Mouse (Mus musculus): ENCODE results near the gene Fbxo36. TPM values are rescaled to one million over a fixed set of nuclear protein-coding genes. Genes with fewer than 3 reads are reported as not detected.

The Fbxo36 gene
- polyA plus RNA-seq (2016; fragmentation: Nextera tagmentation; extraction: Ambion mirVana), result 7.0 and 8.6 TPM in 2 replicates

GRCm38 (mm10) chr1:84839309-84840017 is at the start of gene Fbxo36:
Fbxo36 (plus strand) TSS chr1:84839841.
- peaks cover 4% of the 10 kb centered on the region; the same call in 1 of the 2 replicates for H3K4me1 ChIP-seq
- DNase-seq (ENCODE audit: low spot score), result peak; percentile 96
- no peaks in the 10 kb centered on the region for H3K36me3 ChIP-seq
- no peaks in the 10 kb centered on the region for H3K27me3 ChIP-seq (ENCODE audit: insufficient read depth, poor library complexity, severe bottlenecking)
- H3K4me3 ChIP-seq, result peak within 1 kb of the TSS; percentile 98
- H3K9me3 ChIP-seq, result no peaks in the 10 kb centered on the region
- H3K27ac ChIP-seq, result peak within 1 kb of the TSS; percentile 99
- under 1% methylated on average over 50 of the region's 54 CpGs for WGBS

DNA sequence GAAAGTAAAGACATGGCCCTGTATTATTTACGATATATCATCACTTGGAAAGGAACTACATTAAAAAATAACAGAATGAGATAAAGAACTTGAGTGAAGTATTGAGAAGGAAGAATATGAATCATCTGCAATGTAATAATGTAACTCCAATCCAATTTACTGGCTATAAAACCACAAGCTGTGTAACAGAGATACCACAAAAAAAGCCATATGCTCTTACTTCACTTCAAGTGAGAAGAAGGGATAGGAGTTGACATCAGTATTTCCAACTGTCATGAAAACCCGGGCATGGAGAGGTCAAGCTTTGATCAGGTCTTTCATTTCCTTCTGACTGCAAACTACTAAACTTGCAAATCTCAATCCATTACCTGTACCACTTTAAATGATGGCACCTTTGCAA is 48.2 kb upstream of the Fbxo36 start:
- H3K4me1 ChIP-seq, result no peaks in the 10 kb centered on the region
- no peaks in the 10 kb centered on the region for H3K27me3 ChIP-seq (ENCODE audit: insufficient read depth, poor library complexity, severe bottlenecking)
- 94% methylated on average over 2 of the region's 2 CpGs for WGBS
- DNase-seq (ENCODE audit: low spot score), result no peak
- no peak overlapping the region for H3K27ac ChIP-seq
- H3K4me3 ChIP-seq, result no peak overlapping the region
- H3K36me3 ChIP-seq, result peaks cover 69% of the 10 kb centered on the region
- no peaks in the 10 kb centered on the region for H3K9me3 ChIP-seq

GRCm38 (mm10) chr1:84795335-84795734 is 44.3 kb upstream of the Fbxo36 start:
- Histone ChIP-seq H3K4me3 (no peak overlapping the region), H3K4me1 (no peaks in the 10 kb centered on the region), H3K27me3 (ENCODE audit: insufficient read depth, poor library complexity, severe bottlenecking) (no peaks in the 10 kb centered on the region), H3K9me3 (no peaks in the 10 kb centered on the region), H3K27ac (no peak overlapping the region), H3K36me3 (peaks cover 40% of the 10 kb centered on the region)
- no peak for DNase-seq (ENCODE audit: low spot score)
- 93% methylated on average over 7 of the region's 7 CpGs for WGBS

- Histone ChIP-seq H3K9me3 (no peaks in the 10 kb centered on the region), H3K36me3 (peaks cover 3% of the 10 kb centered on the region; the same call in 1 of the 2 replicates), H3K27me3 (ENCODE audit: insufficient read depth, poor library complexity, severe bottlenecking) (no peaks in the 10 kb centered on the region), H3K4me3 (no peak overlapping the region), H3K27ac (no peak overlapping the region), H3K4me1 (no peaks in the 10 kb centered on the region)
- no peak for DNase-seq (ENCODE audit: low spot score)
Observed at GRCm38 (mm10) chr1:84799166-84799565, 40.5 kb upstream of the Fbxo36 start.

GRCm38 (mm10) chr1:84803788-84804187 is 35.9 kb upstream of the Fbxo36 start:
- Histone ChIP-seq H3K36me3 (no peaks in the 10 kb centered on the region), H3K27ac (no peak overlapping the region), H3K9me3 (no peaks in the 10 kb centered on the region), H3K27me3 (ENCODE audit: insufficient read depth, poor library complexity, severe bottlenecking) (no peaks in the 10 kb centered on the region), H3K4me3 (no peak overlapping the region), H3K4me1 (no peaks in the 10 kb centered on the region)
- no peak for DNase-seq (ENCODE audit: low spot score)
- WGBS, result 94% methylated on average over 1 of the region's 1 CpGs

DNA sequence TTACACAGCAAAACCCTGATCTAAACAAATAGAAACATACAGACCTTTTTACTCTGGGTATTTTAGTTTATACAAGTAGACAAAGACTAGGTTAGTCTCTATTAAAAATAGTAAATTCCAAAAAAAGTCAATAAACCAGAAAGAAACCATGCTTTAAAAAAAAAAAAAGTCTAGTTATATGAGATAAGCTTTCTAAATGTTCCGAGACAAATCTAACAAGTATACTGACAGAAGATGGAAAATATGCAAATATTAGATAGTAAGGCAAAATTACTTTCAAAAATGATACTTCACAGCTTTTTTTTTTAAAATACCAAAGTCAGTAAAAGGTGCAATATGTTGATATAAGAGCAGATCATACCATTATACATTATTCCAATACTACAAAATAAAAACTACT is 22.0 kb upstream of the Fbxo36 start:
- H3K27ac ChIP-seq, result no peak overlapping the region
- peaks cover 31% of the 10 kb centered on the region for H3K36me3 ChIP-seq
- DNase-seq (ENCODE audit: low spot score), result no peak
- no peak overlapping the region for H3K4me3 ChIP-seq
- WGBS, result 83% methylated on average over 1 of the region's 1 CpGs
- no peaks in the 10 kb centered on the region for H3K9me3 ChIP-seq
- no peaks in the 10 kb centered on the region for H3K27me3 ChIP-seq (ENCODE audit: insufficient read depth, poor library complexity, severe bottlenecking)
- no peaks in the 10 kb centered on the region for H3K4me1 ChIP-seq

GRCm38 (mm10) chr1:84825091-84825490 is 14.6 kb upstream of the Fbxo36 start:
- Histone ChIP-seq H3K9me3 (no peaks in the 10 kb centered on the region), H3K4me3 (no peak overlapping the region), H3K4me1 (no peaks in the 10 kb centered on the region), H3K36me3 (peaks cover 30% of the 10 kb centered on the region), H3K27me3 (ENCODE audit: insufficient read depth, poor library complexity, severe bottlenecking) (no peaks in the 10 kb centered on the region), H3K27ac (no peak overlapping the region)
- DNase-seq (ENCODE audit: low spot score), result no peak
- 26% methylated on average over 2 of the region's 2 CpGs for WGBS

DNA sequence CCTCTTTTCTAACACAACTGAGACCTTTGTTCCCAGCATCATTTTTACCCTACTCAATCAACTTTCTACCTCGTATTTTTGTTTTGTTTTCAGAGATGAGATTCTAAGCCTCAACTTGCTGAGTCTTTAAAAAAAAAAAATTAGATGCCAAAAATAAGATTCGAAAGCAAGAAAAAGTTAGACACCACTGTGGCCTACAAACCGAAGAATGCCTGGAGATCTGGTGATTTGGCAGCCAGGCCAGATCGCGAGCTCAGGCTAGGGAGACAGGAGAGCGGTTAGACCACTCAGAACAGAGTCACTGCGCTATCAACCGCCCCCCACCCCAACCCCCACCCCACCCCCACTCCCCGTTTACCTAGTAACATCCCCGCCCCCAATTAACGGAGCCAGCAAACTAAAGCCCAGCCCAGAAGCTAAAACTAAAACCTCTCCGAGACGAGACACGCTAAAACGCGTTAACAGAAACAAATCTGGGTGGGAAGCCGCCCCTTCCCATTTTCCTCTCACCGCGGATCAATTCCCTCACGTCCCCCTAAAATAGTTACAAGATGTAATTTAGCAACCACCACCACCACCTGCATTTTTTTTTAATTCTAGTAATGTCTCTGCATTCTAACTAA is 2.0 kb upstream of the Fbxo36 start:
- Histone ChIP-seq H3K4me1 (peaks cover 4% of the 10 kb centered on the region; the same call in 1 of the 2 replicates), H3K9me3 (no peaks in the 10 kb centered on the region), H3K27me3 (ENCODE audit: insufficient read depth, poor library complexity, severe bottlenecking) (no peaks in the 10 kb centered on the region), H3K4me3 (peak overlapping the region; percentile 98), H3K36me3 (peaks cover 15% of the 10 kb centered on the region), H3K27ac (peak overlapping the region; percentile 99)
- 6% methylated on average over 20 of the region's 20 CpGs for WGBS
- DNase-seq (ENCODE audit: low spot score), result no peak

GRCm38 (mm10) chr1:84838156-84838555 is 1.5 kb upstream of the Fbxo36 start:
- H3K4me1 ChIP-seq, result peaks cover 4% of the 10 kb centered on the region; the same call in 1 of the 2 replicates
- peaks cover 10% of the 10 kb centered on the region for H3K36me3 ChIP-seq
- WGBS, result under 1% methylated on average over 22 of the region's 22 CpGs
- no peaks in the 10 kb centered on the region for H3K27me3 ChIP-seq (ENCODE audit: insufficient read depth, poor library complexity, severe bottlenecking)
- peak overlapping the region; percentile 98 for H3K4me3 ChIP-seq
- no peak for DNase-seq (ENCODE audit: low spot score)
- H3K27ac ChIP-seq, result peak overlapping the region; percentile 99
- H3K9me3 ChIP-seq, result no peaks in the 10 kb centered on the region

DNA sequence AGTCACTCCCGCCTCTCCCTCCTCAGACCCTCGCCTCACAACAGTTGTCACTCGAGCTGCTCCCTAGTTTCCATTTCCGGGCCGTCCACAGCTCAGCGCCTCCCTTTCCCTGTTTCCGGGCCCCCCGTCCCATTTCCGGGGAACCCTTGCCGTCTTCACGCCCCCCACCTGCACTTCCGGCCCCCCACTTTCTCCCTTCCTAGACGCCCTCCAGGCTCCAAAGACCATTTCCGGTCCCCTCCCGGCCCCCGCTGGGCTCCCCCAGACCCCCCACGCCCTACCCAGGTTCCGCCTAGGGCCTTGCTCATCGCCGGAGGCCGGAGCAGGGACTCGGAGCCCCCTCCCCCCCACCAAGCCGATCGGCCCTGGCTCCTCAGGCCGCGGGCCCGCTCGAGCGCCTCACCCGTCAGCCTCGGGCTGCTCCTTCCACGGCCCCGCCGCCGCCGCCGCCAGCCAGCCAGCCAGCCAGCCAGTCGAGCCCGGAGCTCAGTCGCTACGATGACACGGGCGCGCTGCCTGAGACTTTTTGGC is 955 bp upstream of the Fbxo36 start:
- Histone ChIP-seq H3K27ac (peak overlapping the region; percentile 99), H3K9me3 (no peaks in the 10 kb centered on the region), H3K36me3 (peaks cover 5% of the 10 kb centered on the region), H3K4me3 (peak overlapping the region; percentile 98), H3K27me3 (ENCODE audit: insufficient read depth, poor library complexity, severe bottlenecking) (no peaks in the 10 kb centered on the region), H3K4me1 (peaks cover 4% of the 10 kb centered on the region; the same call in 1 of the 2 replicates)
- under 1% methylated on average over 36 of the region's 44 CpGs for WGBS
- DNase-seq (ENCODE audit: low spot score), result peak; percentile 87

- under 1% methylated on average over 39 of the region's 39 CpGs for WGBS
- DNase-seq (ENCODE audit: low spot score), result no peak
Observed at GRCm38 (mm10) chr1:84840018-84840664, 500 bp downstream of the Fbxo36 start, which contains the start of gene Trip12. Trip12 (minus strand) TSS chr1:84840516.

DNA sequence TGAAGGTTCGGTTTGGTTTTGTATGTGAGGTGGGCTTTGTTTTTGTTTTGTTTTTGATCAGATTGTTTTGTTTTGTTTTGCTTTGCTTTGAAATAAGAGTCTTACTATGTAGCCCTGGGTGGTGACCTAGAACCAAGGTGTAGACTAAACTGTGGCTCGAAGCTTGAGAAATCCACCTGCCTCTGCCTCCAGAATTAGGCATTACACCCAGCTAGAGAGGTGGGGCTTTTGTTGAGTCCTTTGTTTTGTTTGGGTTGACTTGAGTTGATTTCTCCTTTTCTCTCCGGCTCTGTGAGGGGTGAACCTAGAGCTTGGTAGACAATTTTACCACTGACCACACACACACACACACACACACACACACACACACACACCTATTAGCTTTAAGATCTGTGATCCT is 1.4 kb downstream of the Fbxo36 start:
- 56% methylated on average over 3 of the region's 3 CpGs for WGBS
- H3K4me3 ChIP-seq, result peak overlapping the region; percentile 8; the same call in 1 of the 2 replicates
- no peaks in the 10 kb centered on the region for H3K9me3 ChIP-seq
- no peak for DNase-seq (ENCODE audit: low spot score)
- H3K36me3 ChIP-seq, result no peaks in the 10 kb centered on the region
- no peak overlapping the region for H3K27ac ChIP-seq
- no peaks in the 10 kb centered on the region for H3K27me3 ChIP-seq (ENCODE audit: insufficient read depth, poor library complexity, severe bottlenecking)
- peaks cover 4% of the 10 kb centered on the region; the same call in 1 of the 2 replicates for H3K4me1 ChIP-seq

More at GRCm38 (mm10) chr1:84840018-84840664, 500 bp downstream of the Fbxo36 start, which contains the start of gene Trip12:
- Histone ChIP-seq H3K4me1 (peaks cover 4% of the 10 kb centered on the region; the same call in 1 of the 2 replicates), H3K4me3 (peak within 1 kb of the TSS; percentile 98), H3K9me3 (no peaks in the 10 kb centered on the region), H3K27me3 (ENCODE audit: insufficient read depth, poor library complexity, severe bottlenecking) (no peaks in the 10 kb centered on the region), H3K27ac (peak within 1 kb of the TSS; percentile 99), H3K36me3 (no peaks in the 10 kb centered on the region)

All from heart, embryonic 10.5 days (tissue).